Mouse (Mus musculus) WW6 (cell line): ENCODE results near the gene Mpnd.

ENCODE experiments used
- DNase-seq: peaks from one replicate; pipeline ENCODE4 v3.0.0-alpha.2; 2013; ENCODE audit warnings: low read depth, low spot score

Mpnd gene

GRCm38 (mm10) chr17:56005415-56006061, at the start of gene Mpnd, which contains the start of gene Stap2:
Gene Mpnd (plus strand): TSS chr17:56005711.
Gene Stap2 (minus strand): TSS chr17:56005584.
- DNase-seq, result peak; percentile 89

DNA sequence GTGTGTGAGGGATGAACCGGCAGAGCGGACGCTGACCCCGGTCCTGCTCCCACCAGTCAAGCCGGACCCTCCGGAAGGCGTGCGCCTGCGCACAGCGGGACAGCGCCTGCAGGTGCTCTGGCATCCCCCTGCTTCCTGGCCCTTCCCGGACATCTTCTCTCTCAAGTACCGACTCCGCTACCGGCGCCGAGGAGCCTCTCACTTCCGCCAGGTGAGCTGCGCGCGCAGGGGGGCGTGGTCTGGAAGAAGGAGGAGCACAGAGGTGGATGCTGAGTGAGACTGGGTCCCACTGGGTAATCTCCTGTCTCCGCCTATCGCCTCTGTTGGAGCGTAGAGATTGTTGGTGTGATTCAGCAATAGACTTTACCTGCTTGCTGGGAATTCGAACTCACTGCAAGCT, 49.4 kb upstream of the Mpnd start:
- peak; percentile 88 for DNase-seq

DNA sequence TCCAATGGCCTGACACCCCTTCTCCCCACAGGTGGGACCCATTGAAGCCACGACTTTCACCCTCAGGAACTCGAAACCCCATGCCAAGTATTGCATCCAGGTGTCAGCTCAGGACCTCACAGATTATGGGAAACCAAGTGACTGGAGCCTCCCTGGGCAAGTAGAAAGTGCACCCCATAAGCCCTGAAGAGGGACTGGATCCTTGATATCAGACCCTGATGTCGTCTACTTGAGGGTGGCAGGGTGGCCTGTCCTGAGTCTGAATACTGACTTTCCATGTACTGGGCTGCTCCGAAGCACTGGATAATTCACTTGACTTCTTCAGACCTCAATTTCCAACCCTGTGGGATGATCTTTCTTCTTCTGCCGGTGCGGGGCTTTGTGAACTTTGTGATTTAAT, 48.9 kb upstream of the Mpnd start:
- no peak for DNase-seq

DNA sequence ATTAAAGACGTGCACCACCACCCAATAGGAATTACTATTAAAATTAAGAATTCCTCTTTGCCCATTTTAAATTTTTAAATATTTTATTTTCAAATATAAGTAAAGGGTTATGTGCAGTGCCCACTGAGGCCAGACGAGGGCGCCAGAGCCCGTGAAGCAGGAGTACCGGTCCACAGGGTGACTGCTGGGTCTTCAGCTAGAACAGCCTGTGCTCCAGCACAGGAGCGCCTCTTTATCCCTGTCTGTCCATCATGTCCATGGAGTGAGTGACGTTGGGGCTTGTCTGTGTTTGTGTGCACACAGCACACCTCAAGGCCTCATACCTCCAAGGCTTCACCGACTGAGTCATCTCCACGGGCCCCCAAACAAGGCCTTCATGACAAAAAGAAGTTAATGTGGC, 48.3 kb upstream of the Mpnd start:
- no peak for DNase-seq

DNA sequence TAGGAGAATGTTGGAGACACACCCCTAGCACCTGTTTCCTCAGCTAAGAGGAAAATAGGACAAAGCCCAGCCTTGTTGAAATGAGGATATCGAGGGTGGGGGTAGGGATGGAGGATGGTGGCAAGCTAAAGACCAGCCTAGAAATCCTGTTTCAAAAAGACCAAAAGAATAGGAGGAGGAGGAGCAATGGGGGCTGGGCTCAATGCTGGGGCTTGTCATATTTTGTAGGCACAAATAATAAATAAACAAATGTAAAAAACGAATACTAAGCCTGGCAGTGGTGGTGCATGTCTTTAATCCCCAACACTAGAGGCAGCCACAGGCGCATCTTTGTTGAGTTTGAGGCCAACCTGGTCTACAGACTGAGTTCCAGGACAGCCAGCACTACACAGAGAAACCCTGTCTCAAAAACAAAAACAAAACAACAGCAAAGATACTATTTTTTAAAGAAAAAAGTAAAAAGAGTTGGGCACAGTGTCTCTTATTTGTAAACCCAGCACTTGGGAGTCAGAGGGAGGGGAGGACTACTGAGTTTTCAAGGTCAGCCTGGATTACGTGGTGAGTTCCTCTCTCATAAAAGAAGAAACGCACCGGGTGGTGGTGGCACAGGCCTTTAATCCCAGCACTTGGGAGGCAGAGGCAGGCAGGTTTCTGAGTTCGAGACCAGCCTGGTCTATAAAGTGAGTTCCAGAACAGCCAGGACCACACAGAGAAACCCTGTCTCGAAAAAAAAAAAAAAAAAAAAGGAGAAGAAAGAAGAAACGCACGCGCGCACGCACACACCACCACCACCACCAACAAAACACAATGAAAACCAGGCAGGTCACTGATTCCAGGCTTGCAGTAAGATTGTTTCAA, 47.6 kb upstream of the Mpnd start:
- DNase-seq, result no peak

- DNase-seq, result no peak
Measured at GRCm38 (mm10) chr17:55958584-55958886, 47.0 kb upstream of the Mpnd start.

DNA sequence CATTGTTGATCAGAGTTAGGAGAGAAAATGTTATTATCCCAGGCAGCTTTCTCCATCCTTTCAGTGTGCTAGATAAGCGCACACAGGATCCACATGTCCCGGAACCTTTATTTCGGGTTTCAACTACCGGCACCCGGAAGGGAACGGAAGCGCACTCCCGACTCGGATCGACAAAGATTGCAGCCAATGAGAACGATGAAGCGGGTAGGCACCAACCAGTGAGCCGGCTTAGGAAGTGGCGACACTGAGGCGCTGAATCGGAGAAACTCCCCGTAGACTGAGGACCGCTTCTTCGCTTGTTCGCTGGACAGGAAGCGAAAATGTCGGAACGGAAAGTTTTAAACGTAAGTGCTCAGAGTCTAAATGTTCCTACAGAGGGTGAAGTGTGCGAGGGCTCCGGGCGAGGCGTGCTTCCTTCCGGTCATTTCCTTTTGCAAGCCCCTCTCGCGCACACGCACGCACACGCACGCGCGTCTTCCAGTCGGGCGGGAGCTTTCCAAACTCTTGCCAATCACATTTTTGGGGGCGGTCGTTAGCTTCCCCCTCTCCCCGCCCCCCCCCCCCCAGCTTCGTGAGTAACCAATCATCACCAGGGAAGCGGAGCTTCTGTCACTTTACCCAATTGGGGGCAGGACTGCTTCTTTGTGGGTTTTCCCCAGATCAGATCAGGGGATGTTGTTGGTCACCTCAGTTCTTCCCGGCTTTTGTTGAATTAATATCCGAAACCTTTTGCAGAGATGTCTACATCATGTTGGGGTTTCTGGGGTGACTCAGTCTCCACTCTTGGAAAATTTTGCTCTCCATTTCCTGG, 46.4 kb upstream of the Mpnd start, which contains the start of gene Yju2:
Gene Yju2, plus strand, starts transcription at position 182 of the 811 bp plus-strand sequence.
- DNase-seq, result peak; percentile 83

- DNase-seq, result no peak
Measured at GRCm38 (mm10) chr17:55959946-55960740, 45.4 kb upstream of the Mpnd start.

DNA sequence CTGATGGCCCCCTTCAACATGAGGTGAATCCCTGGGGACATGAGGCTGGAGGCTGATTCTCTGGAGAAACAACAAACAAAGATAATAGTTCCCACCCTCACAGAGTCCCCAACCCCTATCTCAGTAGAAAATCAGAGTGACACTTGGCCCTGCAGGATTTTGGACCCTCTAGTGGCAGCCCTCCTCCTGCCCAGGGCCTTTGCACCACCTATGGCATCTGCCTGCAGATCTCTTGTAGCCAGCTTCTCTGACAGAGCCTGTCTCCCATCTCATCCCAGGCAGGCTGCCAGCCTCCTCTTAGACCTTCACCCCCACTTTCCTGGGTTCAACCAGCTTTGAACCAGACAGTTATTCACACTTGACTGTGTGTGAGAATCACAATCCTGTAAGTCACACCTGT, 44.7 kb upstream of the Mpnd start:
- DNase-seq, result no peak

GRCm38 (mm10) chr17:55961631-55962030, 43.9 kb upstream of the Mpnd start:
- DNase-seq, result no peak

DNA sequence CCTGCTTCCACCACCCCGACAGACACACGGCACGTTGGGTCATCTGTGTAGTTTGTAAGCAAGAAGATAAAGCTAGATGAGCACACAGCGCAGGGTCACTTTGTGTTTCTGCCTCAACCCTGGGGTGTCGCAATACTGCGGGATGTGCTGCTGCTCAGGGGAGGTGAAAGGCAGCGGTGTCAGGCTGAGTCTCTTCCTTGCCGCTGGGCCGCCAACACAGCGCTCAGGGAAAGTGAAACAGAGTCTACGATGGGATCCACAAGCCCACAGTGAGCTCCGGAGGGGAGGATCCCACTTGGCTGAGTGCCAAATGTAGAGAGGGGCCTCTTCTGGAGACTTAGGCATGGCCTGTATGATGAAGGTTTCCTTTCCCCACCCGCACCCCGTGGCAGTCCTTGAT, 42.3 kb upstream of the Mpnd start:
- no peak for DNase-seq

DNA sequence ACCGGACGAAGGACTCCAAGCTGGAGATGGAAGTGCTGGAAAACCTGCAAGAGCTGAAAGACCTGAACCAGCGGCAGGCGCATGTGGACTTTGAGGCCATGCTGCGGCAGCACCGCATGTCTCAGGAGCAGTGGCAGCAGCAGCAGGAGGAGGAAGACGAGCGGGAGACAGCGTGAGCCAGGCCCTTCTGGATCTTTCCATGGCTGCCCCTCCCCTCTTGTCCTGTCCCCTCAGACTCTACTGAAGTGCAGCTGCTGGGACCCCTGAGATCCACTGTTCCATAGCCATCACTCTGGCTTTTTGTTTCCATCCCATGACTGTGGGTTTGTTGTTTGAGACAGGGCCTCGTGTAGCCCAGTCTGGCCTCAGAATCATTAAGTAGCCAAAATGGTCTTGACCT, 41.0 kb upstream of the Mpnd start:
- DNase-seq, result no peak

- DNase-seq, result no peak
Measured at GRCm38 (mm10) chr17:55964996-55965395, 40.5 kb upstream of the Mpnd start.

DNA sequence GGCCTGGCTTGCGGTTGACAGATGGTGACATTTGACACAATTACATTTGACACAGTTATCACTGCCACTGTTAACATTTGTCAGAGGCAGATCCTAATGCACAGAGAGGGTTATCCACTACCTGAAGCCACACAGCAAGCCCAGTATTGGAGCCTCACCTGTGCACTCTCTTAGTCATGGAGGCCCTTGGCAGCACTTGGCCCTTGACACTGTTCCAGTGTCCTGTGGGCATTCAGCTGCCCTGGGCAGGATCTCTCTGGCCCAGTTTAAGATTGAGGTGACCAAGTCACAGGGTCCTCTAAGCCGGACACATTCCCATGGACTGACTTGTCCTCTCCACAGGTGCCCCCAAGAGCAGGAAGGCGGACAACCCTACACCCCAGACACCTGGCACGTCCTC, 38.3 kb upstream of the Mpnd start:
- no peak for DNase-seq

DNA sequence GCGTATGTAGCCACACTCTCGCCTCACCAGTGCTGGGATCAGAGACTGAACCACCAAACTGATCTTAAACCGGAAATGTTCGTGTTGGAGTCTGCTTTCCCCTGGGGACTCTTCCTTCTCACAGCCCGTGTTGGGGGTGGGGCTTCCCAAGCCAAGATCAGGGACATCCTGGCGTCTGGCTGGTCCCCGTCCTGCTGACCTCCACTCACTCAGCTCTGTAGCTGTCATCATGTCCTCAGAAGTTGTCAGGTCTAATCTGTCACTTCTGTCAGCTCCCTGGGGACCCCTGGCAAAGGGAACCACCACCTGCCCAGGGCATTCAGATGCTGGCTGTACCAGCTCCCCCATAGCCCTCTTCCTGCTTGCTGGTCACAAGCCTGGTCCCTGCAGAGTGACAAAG, 37.3 kb upstream of the Mpnd start:
- no peak for DNase-seq

DNA sequence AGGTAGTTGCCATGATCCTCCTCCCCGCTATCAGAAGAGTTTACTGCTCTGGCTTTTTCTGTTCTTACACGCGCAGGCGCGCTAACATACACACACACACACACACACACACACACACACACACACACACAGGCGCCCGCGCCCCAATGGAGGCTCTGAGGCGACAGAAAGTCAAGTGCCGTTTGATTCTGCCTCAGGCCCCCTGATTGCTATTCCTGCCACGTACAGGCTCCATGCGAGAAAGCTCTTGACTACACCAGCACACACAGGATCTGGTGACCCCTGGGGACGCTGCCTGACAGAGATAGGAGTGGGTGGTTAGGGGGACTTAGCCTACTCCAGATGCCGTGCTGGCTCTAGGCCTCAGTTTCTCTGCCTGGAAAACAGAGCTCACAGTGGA, 36.0 kb upstream of the Mpnd start:
- DNase-seq, result no peak

DNA sequence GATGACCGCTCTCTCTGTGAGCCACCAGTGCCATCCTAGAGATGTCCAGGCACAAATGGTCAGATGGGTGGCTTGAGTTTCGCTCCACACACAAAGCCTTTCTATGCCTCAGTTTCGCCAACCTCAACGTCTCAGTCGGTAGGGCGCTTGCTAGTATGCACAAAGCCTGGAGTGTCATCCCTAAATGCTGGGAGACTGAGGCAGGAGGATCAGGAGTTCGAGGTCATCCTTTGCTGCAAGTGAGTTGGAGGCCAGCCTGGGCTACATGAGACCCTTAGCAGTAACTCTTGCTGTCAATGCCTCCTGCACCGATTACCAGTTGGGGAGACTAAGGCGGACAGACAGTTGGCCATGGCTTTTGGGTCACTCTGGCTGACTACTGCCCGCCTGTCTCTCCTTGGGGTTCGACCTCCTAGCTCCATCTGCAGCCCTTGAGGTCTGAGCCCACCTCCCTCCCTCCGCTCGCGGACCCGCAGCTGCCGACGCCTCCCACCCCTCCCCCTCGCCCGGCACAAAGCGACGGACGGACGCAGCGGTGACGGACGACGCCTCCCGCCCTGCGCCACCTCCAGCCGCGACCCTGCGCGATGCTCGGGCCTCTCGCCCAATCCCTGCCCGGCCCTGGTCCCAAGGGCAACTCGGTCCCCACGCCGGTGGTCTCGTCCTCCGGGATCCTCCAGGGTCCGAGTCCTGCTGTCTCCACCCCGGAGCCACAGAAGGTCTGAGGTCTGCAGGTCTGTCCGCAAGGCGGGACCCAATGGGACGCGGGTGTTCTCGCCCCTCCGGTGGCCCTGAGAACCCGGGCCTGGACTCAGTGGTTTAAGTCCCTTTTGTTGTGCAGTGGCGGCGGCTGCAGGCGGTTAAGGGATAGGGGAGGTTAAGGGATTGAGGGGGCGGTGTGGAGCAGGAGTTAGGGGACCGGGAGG, 35.3 kb upstream of the Mpnd start, which contains the start of gene Shd:
Gene Shd, plus strand, starts transcription at position 502 of the 926 bp plus-strand sequence.
- no peak for DNase-seq

DNA sequence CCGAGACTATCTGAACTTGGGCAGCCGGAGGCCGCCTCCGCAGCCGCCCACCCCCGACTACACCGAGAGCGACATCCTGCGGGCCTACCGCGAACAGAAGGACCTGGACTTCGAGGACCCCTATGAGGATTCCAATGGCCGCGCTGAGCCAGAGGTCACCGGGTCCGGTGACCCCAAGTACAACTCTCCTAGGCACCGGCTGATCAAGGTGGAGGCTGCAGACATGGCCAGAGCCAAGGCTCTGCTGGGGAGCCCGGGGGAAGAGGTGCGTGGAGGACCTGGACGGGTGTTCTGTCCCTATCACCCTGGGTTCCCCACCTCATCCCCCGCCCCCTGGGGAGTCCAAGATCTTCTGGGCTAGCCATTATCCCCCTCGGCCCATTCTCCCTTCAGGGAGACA, 34.1 kb upstream of the Mpnd start:
- no peak for DNase-seq

DNA sequence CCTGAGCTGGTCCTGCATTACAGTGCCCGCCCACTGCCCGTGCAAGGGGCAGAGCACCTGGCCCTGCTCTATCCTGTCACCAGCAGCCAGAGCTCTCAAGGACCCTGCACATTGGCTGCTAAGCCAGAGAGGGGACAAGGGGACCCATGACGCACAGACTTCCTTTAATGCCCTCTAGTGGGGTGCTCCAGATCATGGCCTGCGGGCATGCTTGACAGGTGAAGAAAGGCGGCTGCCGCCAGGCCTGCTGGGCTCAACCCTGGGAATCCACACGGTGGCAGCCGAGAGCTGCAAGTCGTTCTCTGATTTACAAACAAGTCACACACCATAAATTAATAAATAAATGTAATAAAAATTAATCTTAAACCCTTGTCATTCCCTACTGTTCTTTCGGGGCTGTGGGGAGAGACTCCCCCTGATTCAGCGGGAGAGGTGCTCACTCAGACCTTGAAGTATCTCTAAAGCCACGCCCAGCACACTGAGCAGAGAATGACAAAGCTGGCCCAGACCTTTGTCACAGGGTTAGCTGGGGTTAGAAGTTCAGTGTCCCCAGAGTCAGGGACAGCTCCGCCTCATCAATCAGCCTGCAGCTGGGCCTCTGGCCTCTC, 29.2 kb upstream of the Mpnd start:
- peak; percentile 62 for DNase-seq

DNA sequence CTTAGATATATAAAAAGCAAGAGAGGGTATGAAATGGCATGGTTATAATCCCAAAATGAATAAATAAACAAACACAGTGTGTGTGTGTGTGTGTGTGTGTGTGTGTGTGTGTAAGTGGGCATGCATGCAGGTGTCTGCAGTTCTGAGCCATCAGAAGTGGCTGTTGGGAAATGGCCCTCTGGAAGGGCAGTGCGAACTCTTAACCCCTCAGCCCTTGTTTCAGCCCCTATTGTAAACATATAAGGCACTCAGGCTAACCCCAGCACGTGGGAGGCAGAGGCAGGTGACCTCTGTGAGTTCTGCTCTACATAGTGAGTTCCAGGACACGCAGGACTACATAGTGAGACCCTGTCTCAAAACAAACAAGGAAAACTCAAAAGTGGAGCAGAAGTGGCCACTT, 28.2 kb upstream of the Mpnd start:
- no peak for DNase-seq
